Mouse (Mus musculus) cerebellum, adult 18-20 months (tissue): ENCODE measurements around the gene Patj.
A peak's percentile ranks its signal among the peaks of the same experiment; 100 is the strongest.
"Not testable (repeated sequence)": the region's sequence is repeated elsewhere in the genome, so short reads cannot be mapped to it uniquely, and the experiment has no call there.

Experiments
- DNase-seq, 2 experiments: peaks; one replicate each; pipeline ENCODE4 v3.0.0; 2021

The Patj gene

GRCm38 (mm10) chr4:98584023-98584422 lies 188.4 kb downstream of the Patj start:
- DNase-seq = no peak

- peak; percentile 55 to 66 for DNase-seq
Measured at GRCm38 (mm10) chr4:98586303-98586702, 190.7 kb downstream of the Patj start.

DNA sequence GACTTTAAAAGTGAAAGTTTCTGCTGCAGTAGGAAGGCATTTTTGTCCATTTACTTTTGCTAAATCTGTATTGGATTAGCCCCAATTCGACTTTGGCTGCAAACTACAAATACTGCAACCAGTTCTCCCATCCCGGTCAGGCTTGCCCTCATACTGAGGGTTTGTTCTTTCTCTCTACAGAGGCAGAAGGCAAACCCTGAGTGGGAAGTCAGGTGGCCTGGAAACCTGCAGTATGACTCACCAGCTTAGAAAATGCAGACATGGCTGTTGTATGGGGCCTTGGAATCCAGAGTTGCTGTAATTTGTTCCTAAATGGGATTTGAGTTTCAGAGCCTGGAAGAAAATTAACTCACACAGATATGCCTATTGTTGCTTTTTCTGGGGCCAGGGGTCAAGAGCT lies 192.1 kb downstream of the Patj start:
- peak; percentile 74 to 85 for DNase-seq

DNA sequence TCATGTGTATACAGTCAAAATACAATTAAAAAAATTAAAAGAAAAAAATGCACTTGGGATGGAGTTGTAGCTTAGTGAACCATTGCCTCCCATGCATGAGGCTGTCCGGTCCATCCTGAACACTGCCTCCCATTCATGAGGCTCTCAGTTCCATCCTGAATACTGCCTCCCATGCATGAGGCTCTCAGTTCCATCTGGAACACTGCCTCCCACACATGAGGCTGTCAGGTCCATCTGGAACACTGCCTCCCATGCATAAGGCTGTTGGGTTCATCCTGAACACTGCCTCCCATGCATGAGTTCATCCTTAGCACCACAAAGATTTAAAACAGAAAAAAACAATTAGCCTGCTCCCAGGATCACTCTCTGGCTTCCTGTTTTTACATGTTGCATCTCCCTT lies 198.4 kb downstream of the Patj start:
- peak; percentile 44 to 56 for DNase-seq

DNA sequence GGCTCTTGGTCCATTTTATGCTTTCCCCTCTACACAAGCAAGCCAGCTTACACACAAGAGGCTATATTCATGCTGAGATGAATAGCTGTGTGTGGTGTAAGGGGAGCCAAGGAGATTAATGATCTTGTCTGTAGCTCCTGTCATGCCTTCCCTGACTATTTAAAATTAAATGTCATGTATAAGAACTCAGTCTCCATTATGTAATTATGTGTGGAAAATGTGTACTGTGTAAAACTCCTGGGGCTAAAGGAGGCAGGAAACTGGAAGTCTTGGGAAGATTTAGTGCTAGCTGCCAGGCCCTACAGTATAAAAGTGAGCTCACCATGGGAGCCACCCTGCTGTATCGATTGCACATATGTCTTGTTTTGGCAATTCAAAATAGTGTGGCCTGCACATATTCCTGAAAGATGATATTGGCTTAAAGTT lies 203.0 kb downstream of the Patj start:
- DNase-seq = no peak

DNA sequence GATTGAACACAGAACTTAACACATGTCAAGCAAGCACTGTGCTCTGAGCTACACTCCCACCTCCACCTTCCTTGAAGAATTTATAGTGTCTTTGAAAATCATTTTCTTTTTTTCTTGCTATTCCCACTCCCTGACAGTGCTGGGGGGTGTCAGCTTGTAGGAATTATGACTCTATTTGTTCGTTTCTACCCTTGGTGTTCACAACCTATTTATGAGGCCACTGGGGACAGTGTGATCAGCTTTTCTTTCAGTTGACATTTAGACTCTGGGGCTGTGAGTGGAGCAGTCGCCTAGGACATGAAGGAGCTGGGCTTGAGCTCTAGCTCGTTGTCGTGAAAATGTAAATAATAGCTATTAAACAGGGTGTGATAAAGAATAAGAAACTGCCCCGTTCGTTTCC lies 203.8 kb downstream of the Patj start:
- no peak for DNase-seq

GRCm38 (mm10) chr4:98603131-98603530 lies 207.5 kb downstream of the Patj start:
- no peak for DNase-seq

DNA sequence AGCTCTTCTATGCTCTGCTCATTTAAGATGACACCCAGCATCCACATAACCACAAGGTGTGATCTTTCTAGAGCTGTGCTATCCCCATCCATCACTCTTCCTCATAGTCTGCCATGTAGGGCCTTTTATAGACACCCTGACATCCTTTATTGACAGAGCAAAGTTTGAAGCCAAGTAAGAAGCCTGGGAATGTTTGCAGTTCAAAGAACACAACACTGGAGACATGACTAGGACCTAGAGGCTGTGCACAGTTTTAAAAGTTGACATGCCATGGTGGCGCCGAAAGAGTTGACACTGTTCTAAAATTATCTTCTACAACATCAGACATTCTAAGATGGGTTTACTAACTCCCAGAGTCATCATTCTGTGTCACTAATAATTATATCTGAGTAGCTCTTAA lies 214.9 kb downstream of the Patj start:
- DNase-seq = no peak

- no peak for DNase-seq
Measured at GRCm38 (mm10) chr4:98614395-98614794, 218.8 kb downstream of the Patj start.

DNA sequence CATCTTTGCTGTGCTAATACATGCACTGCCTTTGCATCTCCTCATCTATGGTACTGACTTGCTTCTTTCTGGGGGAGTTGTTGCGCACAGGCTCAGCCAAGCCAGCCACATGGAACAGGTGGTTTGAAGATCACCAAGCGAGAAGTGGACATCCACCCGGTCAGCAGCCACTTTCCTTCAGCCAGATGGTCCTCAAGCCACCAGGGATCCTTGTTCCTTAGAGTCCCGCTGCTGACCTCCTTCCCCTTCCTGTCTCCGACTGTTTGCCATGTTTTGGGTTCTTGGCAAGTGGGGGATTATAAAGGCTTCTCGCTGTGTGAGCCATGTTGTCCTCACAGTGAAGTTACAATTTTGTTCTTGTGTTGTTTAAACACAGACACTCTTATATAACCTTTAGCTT lies 223.6 kb downstream of the Patj start:
- peak; percentile 74 to 83 for DNase-seq

DNA sequence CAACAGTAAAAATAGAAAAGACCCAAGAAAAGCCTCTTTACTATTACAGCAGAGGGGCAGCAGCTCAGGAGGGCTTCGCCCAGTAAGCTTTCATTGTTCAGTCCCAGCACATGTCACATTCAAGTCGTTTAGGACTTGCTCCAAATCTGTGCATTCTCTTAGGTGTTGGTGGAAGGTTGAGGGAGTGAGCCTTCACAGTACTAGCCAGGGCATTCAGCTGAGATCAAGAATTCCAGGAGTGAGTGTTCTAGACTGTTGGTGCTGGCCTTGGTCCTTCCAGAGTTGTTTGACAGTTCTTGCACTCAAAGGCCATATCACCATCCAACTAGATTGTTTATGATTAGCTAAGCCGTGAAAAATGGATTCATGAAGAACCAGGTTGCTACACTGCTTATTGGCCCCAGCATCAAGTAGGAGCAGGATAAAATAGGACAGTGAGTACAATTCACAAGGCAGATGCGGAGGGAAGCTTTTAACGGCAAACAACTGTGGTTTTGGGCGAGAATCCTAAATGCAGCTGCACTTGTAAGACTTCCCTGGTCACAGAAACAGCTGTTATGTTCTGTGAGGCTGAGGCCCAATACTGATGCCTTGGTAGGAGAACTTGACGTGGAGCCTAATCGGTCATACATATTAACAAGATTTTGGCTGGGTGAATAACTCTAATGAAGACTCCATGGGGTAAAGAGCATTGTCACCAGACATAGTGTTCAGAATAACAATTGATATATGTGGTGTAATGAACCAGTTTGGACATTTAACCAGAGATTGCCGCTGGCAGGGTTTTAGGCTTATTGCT lies 225.6 kb downstream of the Patj start:
- DNase-seq = no peak

DNA sequence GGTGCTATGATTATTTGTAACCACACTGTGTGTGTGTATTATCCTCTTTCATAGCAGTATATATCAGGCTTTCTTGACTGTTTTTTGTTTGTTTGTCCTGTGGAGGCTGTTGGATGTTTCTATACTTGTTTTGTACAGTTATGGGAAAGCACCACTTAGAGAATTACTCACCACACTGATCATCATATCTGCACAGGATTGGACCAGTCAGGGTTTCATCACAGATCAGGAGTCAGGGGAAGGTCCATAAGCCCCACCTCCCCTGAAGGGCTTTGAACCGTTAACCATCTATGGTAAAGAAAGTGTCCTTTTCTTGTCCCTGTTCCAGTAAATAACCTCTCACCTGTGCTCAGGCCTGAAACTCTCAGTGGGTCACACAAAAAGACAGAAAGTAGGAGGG lies 226.6 kb downstream of the Patj start:
- DNase-seq = no peak

- no peak for DNase-seq
Measured at GRCm38 (mm10) chr4:98622996-98623673, 227.6 kb downstream of the Patj start.

GRCm38 (mm10) chr4:98628286-98628685 lies 232.7 kb downstream of the Patj start:
- no peak for DNase-seq

DNA sequence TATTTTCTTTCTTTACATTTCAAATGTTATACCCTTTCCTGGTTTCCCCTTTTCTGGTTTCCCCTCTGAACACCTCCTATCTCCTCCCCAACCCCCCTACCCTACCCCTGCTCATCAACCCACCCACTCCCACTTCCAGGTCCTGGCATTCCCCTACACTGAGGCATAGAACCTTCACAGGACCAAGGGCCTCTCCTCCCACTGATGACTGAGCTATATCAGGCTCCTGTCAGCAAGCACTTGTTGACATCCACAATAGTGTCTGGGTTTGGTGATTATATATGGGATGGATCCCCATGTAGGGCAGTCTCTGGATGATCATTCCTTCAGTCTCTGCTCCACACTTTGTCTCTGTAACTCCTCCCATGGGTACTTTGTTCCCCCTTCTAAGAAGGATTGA lies 233.6 kb downstream of the Patj start:
- DNase-seq = not testable (repeated sequence)

GRCm38 (mm10) chr4:98635140-98635837 lies 239.7 kb downstream of the Patj start:
- peak; percentile 81 to 88 for DNase-seq

- peak in 1 of 2 experiments; percentile 21 for DNase-seq
Measured at GRCm38 (mm10) chr4:98638731-98639130, 243.1 kb downstream of the Patj start.

GRCm38 (mm10) chr4:98653650-98654049 lies 258.1 kb downstream of the Patj start:
- DNase-seq = no peak

- peak; percentile 80 to 87 for DNase-seq
Measured at GRCm38 (mm10) chr4:98654419-98654821, 258.8 kb downstream of the Patj start.

- DNase-seq = no peak
Measured at GRCm38 (mm10) chr4:98656759-98657158, 261.2 kb downstream of the Patj start.

GRCm38 (mm10) chr4:98659032-98659431 lies 263.4 kb downstream of the Patj start:
- DNase-seq = no peak

DNA sequence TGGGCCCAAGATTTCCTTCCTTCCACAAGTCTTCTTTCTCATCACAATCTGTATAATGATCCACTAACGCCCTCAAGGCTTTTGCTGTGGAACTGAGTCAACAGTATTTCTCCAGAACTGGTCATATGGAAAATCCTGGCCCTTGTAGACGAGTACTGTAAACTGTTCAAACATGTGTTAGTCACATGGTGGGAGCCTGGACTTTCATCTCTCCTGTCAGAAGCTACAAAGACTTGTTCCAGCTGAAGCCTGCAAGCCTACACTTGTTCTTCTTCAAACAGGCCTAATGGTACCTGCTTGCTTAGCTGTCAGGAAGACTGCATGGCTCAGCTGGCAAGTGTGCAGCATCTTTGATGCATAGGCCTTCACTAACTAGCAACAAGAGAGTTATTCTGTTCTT lies 264.9 kb downstream of the Patj start:
- DNase-seq = no peak

DNA sequence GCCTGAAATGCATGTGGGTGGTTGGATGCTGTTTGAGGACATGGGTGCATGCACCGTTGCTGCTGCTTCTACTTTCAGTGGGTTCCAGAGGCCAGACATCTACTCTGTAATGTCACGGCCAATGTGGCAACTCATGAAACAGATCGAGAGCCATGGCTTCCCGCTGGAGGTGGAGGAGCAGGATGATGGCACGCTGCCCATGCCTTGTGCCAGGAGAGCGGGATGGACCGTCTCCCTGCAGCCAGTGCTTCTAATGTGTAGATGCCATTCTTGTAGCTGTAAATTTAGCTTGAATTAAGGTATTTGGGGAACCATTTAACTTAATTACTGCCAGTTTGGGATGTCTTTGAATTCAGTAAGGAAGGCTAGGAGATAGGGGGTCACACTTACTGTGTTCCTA lies 270.3 kb downstream of the Patj start:
- peak; percentile 81 to 88 for DNase-seq

DNA sequence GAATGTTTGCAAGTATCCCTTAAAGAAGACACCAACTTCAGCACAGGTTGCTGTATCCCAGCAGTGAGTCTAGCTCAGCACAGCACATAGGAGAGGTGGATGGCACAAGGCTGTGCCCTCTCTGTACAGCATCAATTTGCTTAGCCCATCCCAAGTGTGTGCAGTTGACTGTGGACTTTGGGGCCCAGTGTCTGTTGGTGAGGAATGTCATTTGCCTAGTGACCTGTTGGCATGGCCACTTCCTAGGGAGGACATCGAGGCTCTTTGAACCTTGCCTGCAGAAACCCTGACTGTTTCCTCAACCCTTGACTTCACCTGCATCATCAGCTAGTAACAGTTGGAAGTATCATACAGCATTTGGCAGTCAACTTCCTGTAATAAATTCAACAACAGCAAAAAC lies 270.9 kb downstream of the Patj start:
- no peak for DNase-seq
